Mouse (Mus musculus) frontal cortex, adult (tissue): ENCODE measurements at regions not wholly inside any gene's neighbourhood (a gene's known extent, or its start where the extent isn't known, plus 50 kb on each side); places are given as distances from the start of the nearest gene placed in this dataset.

Experiments
- ATAC-seq: cut with Nextera tagmentation; 2 replicates; pipeline ENCODE4 v1.9.2; 2017; ENCODE audit warnings: mild to moderate bottlenecking, moderate library complexity, mixed read lengths; ENCODE audit not compliant: low TSS enrichment

- ATAC-seq, result no peak
Measured at GRCm38 (mm10) chr4:140401632-140402031, 155.0 kb upstream of the Igsf21 start.

- no peak for ATAC-seq
Measured at GRCm38 (mm10) chr4:140396548-140396947, 150.0 kb upstream of the Igsf21 start.

GRCm38 (mm10) chr4:140392290-140392689, 145.7 kb upstream of the Igsf21 start:
- ATAC-seq, result no peak

GRCm38 (mm10) chr4:140390684-140391234, 144.2 kb upstream of the Igsf21 start:
- no peak for ATAC-seq

GRCm38 (mm10) chr4:140385686-140386085, 139.1 kb upstream of the Igsf21 start:
- no peak for ATAC-seq

GRCm38 (mm10) chr4:140385226-140385625, 138.6 kb upstream of the Igsf21 start:
- no peak for ATAC-seq

GRCm38 (mm10) chr4:140383596-140383995, 137.0 kb upstream of the Igsf21 start:
- no peak for ATAC-seq

- ATAC-seq, result no peak
Measured at GRCm38 (mm10) chr4:140380733-140381132, 134.1 kb upstream of the Igsf21 start.

GRCm38 (mm10) chr4:140377941-140378340, 131.4 kb upstream of the Igsf21 start:
- no peak for ATAC-seq

GRCm38 (mm10) chr4:140372586-140373325, 126.2 kb upstream of the Igsf21 start:
- ATAC-seq, result no peak

- peak; percentile 87 for ATAC-seq
Measured at GRCm38 (mm10) chr4:140371426-140372213, 125.0 kb upstream of the Igsf21 start.

GRCm38 (mm10) chr4:140366975-140367680, 120.5 kb upstream of the Igsf21 start:
- no peak for ATAC-seq

GRCm38 (mm10) chr4:140358846-140359245, 112.3 kb upstream of the Igsf21 start:
- ATAC-seq, result no peak

GRCm38 (mm10) chr4:140358103-140358502, 111.5 kb upstream of the Igsf21 start:
- ATAC-seq, result no peak

- peak; percentile 52 for ATAC-seq
Measured at GRCm38 (mm10) chr4:140355144-140355550, 108.6 kb upstream of the Igsf21 start.

GRCm38 (mm10) chr4:140348802-140349201, 102.2 kb upstream of the Igsf21 start:
- ATAC-seq, result no peak

GRCm38 (mm10) chr4:140330138-140330537, 83.6 kb upstream of the Igsf21 start:
- ATAC-seq, result no peak

GRCm38 (mm10) chr4:140326706-140327440, 80.3 kb upstream of the Igsf21 start:
- no peak for ATAC-seq

- no peak for ATAC-seq
Measured at GRCm38 (mm10) chr4:140325677-140326052, 79.1 kb upstream of the Igsf21 start.

GRCm38 (mm10) chr4:140324971-140325676, 78.5 kb upstream of the Igsf21 start:
- ATAC-seq, result no peak
